Mouse (Mus musculus) CH12.LX (cell line): ENCODE data around the gene Klk8. TPM values are rescaled to one million over a fixed set of nuclear protein-coding genes. Genes with fewer than 3 reads are reported as not detected.
A peak's percentile ranks its signal among the peaks of the same experiment; 100 is the strongest.

ENCODE experiments used
- DNase-seq: peaks from one replicate; pipeline ENCODE4 v3.0.0-alpha.2; 2013; ENCODE audit errors: extremely low read depth
- H3K27ac ChIP-seq: 2 replicates; pipeline ENCODE4 v1.5.1; 2012; ENCODE audit warnings: low read depth, mild to moderate bottlenecking, control low read depth, moderate library complexity; ENCODE audit not compliant: insufficient read depth
- H3K27me3 ChIP-seq: replicated peaks from 2 replicates; pipeline ENCODE3; 2012; ENCODE audit warnings: inconsistent platforms
- H3K36me3 ChIP-seq, 2 experiments: replicated peaks in 1 of 2; 2 replicates each; pipeline versions ENCODE3 to v1.6.1; 2012; ENCODE audit warnings: inconsistent platforms in 1 of 2, low read length in 1 of 2, mild to moderate bottlenecking in 1 of 2, mixed read lengths in 1 of 2, moderate library complexity in 1 of 2; ENCODE audit not compliant: control insufficient read depth in 1 of 2, insufficient read depth in 1 of 2
- H3K4me1 ChIP-seq, 2 experiments: 2 replicates each; pipeline ENCODE4 v1.6.1; 2012; ENCODE audit warnings: inconsistent platforms in 1 of 2, moderate library complexity in 1 of 2; ENCODE audit not compliant: insufficient read depth in 2 of 2, control insufficient read depth in 1 of 2
- H3K4me2 ChIP-seq: 2 replicates; pipeline ENCODE4 v1.6.1; 2012; ENCODE audit warnings: low read depth, mild to moderate bottlenecking, control low read depth; ENCODE audit not compliant: poor library complexity, insufficient read depth, severe bottlenecking
- H3K4me3 ChIP-seq, 3 experiments: fragments of 150-350 bp in 1 of 3; sonication (generic) in 1 of 3; replicated peaks in 1 of 3; 2 replicates each; pipeline versions ENCODE3 to v1.5.1; 2011 to 2012; ENCODE audit warnings: low read depth in 2 of 3, low read length in 2 of 3, mild to moderate bottlenecking in 2 of 3, moderate library complexity in 2 of 3, control low read depth in 1 of 3, improper control_type of control experiment in 1 of 3, inconsistent platforms in 1 of 3, mixed read lengths in 1 of 3; ENCODE audit not compliant: poor library complexity in 1 of 3
- H3K79me2 ChIP-seq: replicated peaks from 2 replicates; pipeline ENCODE4 v1.6.1; 2012; ENCODE audit warnings: mild to moderate bottlenecking, moderate library complexity; ENCODE audit not compliant: control insufficient read depth, poor library complexity, insufficient read depth, severe bottlenecking; ENCODE audit errors: extremely low read depth
- H3K9ac ChIP-seq: 2 replicates; pipeline ENCODE4 v1.6.1; 2012; ENCODE audit warnings: low read depth, mild to moderate bottlenecking, control low read depth, moderate library complexity; ENCODE audit not compliant: insufficient read depth
- H3K9me3 ChIP-seq: replicated peaks from 2 replicates; pipeline ENCODE3; 2012; ENCODE audit warnings: low read length, inconsistent platforms, mixed read lengths
- BHLHE40 ChIP-seq: IDR thresholded peaks from 2 replicates; pipeline ENCODE4 v1.6.1; 2011; ENCODE audit warnings: mild to moderate bottlenecking, low read depth, low read length, improper control_type of control experiment
- CHD1 ChIP-seq: IDR thresholded peaks from 2 replicates; pipeline ENCODE4 v1.6.1; 2012; ENCODE audit warnings: low read depth, low read length, improper control_type of control experiment, inconsistent platforms
- CHD2 ChIP-seq: IDR thresholded peaks from 2 replicates; pipeline ENCODE4 v1.6.1; 2011; ENCODE audit warnings: low read length, improper control_type of control experiment
- CTCF ChIP-seq, 2 experiments: IDR thresholded peaks in 1 of 2; conservative IDR thresholded peaks in 1 of 2; 2 replicates each; pipeline ENCODE4 v1.5.1; 2011 to 2012; ENCODE audit warnings: low read depth in 2 of 2, low read length in 2 of 2, improper control_type of control experiment in 1 of 2, inconsistent platforms in 1 of 2, mild to moderate bottlenecking in 1 of 2, moderate library complexity in 1 of 2
- E2F4 ChIP-seq: IDR thresholded peaks from 2 replicates; pipeline ENCODE4 v1.6.1; 2011; ENCODE audit warnings: low read depth, low read length, improper control_type of control experiment; ENCODE audit not compliant: insufficient replicate concordance
- ELF1 ChIP-seq: IDR thresholded peaks from 2 replicates; pipeline ENCODE4 v1.6.1; 2014; ENCODE audit warnings: low read depth, mild to moderate bottlenecking, inconsistent platforms, low read length, improper control_type of control experiment
- EP300 ChIP-seq: IDR thresholded peaks from 2 replicates; pipeline ENCODE4 v1.6.1; 2011; ENCODE audit warnings: low read length, improper control_type of control experiment
- ETS1 ChIP-seq: conservative IDR thresholded peaks from 2 replicates; pipeline ENCODE4 v1.6.1; 2012; ENCODE audit warnings: low read depth, mild to moderate bottlenecking, inconsistent platforms, low read length, improper control_type of control experiment, moderate library complexity
- GABPA ChIP-seq: IDR thresholded peaks from 2 replicates; pipeline ENCODE4 v1.6.1; 2012; ENCODE audit warnings: low read depth, low read length, improper control_type of control experiment, inconsistent platforms; ENCODE audit not compliant: insufficient replicate concordance
- HCFC1 ChIP-seq: IDR thresholded peaks from 2 replicates; pipeline ENCODE4 v1.6.1; 2012; ENCODE audit warnings: low read depth, mild to moderate bottlenecking, inconsistent platforms, low read length, improper control_type of control experiment
- IRF4 ChIP-seq: IDR thresholded peaks from 2 replicates; pipeline ENCODE4 v1.6.1; 2014; ENCODE audit warnings: low read depth, mild to moderate bottlenecking, inconsistent platforms, low read length, improper control_type of control experiment
- JUN ChIP-seq: IDR thresholded peaks from 2 replicates; pipeline ENCODE4 v1.6.1; 2011; ENCODE audit warnings: low read depth, mild to moderate bottlenecking, low read length, improper control_type of control experiment, moderate library complexity; ENCODE audit not compliant: insufficient read depth
- JUND ChIP-seq: conservative IDR thresholded peaks from 2 replicates; pipeline ENCODE4 v1.6.1; 2011; ENCODE audit warnings: low read depth, low read length, improper control_type of control experiment
- KAT2A ChIP-seq: IDR thresholded peaks from 2 replicates; pipeline ENCODE4 v1.6.1; 2012; ENCODE audit warnings: low read length, improper control_type of control experiment, inconsistent platforms; ENCODE audit not compliant: insufficient replicate concordance
- MAFK ChIP-seq: IDR thresholded peaks from 2 replicates; pipeline ENCODE4 v1.6.1; 2011; ENCODE audit warnings: low read length, improper control_type of control experiment; ENCODE audit not compliant: insufficient replicate concordance
- MAX ChIP-seq: IDR thresholded peaks from 2 replicates; pipeline ENCODE4 v1.6.1; 2011; ENCODE audit warnings: low read length, improper control_type of control experiment
- MAZ ChIP-seq: IDR thresholded peaks from 2 replicates; pipeline ENCODE4 v1.6.1; 2012; ENCODE audit warnings: low read depth, mild to moderate bottlenecking, inconsistent platforms, low read length, improper control_type of control experiment, moderate library complexity
- MEF2A ChIP-seq: IDR thresholded peaks from 2 replicates; pipeline ENCODE4 v1.6.1; 2014; ENCODE audit warnings: low read depth, mild to moderate bottlenecking, inconsistent platforms, low read length, improper control_type of control experiment, borderline replicate concordance
- MXI1 ChIP-seq: IDR thresholded peaks from 2 replicates; pipeline ENCODE4 v1.6.1; 2011; ENCODE audit warnings: mild to moderate bottlenecking, low read depth, low read length, improper control_type of control experiment
- MYC ChIP-seq: IDR thresholded peaks from 2 replicates; pipeline ENCODE4 v1.6.1; 2011; ENCODE audit warnings: low read depth, mild to moderate bottlenecking, improper control_type of control experiment, low read length
- NELFE ChIP-seq: IDR thresholded peaks from 2 replicates; pipeline ENCODE4 v1.6.1; 2011; ENCODE audit warnings: low read depth, low read length, improper control_type of control experiment
- NRF1 ChIP-seq: IDR thresholded peaks from 2 replicates; pipeline ENCODE4 v1.6.1; 2014; ENCODE audit warnings: low read depth, mild to moderate bottlenecking, inconsistent platforms, low read length, improper control_type of control experiment, moderate library complexity
- PAX5 ChIP-seq: IDR thresholded peaks from 2 replicates; pipeline ENCODE4 v1.6.1; 2012; ENCODE audit warnings: low read length, inconsistent platforms, mixed read lengths
- POLR2A ChIP-seq: IDR thresholded peaks from 2 replicates; pipeline ENCODE4 v1.6.1; 2011; ENCODE audit warnings: low read depth, mild to moderate bottlenecking, improper control_type of control experiment, low read length
- POLR2AphosphoS2 ChIP-seq: IDR thresholded peaks from 2 replicates; pipeline ENCODE4 v1.6.1; 2011; ENCODE audit warnings: low read depth, low read length, improper control_type of control experiment
- RAD21 ChIP-seq: IDR thresholded peaks from 2 replicates; pipeline ENCODE4 v1.6.1; 2011; ENCODE audit warnings: low read depth, mild to moderate bottlenecking, low read length, improper control_type of control experiment, moderate library complexity
- RCOR1 ChIP-seq: conservative IDR thresholded peaks from 2 replicates; pipeline ENCODE4 v1.6.1; 2012; ENCODE audit warnings: low read depth, mild to moderate bottlenecking, inconsistent platforms, low read length, improper control_type of control experiment
- SIN3A ChIP-seq: IDR thresholded peaks from 2 replicates; pipeline ENCODE4 v1.6.1; 2012; ENCODE audit warnings: low read length, improper control_type of control experiment, inconsistent platforms
- SMC3 ChIP-seq: IDR thresholded peaks from 2 replicates; pipeline ENCODE4 v1.6.1; 2011; ENCODE audit warnings: low read depth, low read length, improper control_type of control experiment
- TBP ChIP-seq: conservative IDR thresholded peaks from 2 replicates; pipeline ENCODE4 v1.6.1; 2011; ENCODE audit warnings: low read depth, low read length, improper control_type of control experiment
- TCF12 ChIP-seq: IDR thresholded peaks from 2 replicates; pipeline ENCODE4 v1.6.1; 2014; ENCODE audit warnings: low read depth, mild to moderate bottlenecking, inconsistent platforms, low read length, improper control_type of control experiment
- UBTF ChIP-seq: IDR thresholded peaks from 2 replicates; pipeline ENCODE4 v1.6.1; 2012; ENCODE audit warnings: low read depth, mild to moderate bottlenecking, inconsistent platforms, low read length, improper control_type of control experiment, moderate library complexity
- USF1 ChIP-seq: IDR thresholded peaks from 2 replicates; pipeline ENCODE4 v1.6.1; 2014; ENCODE audit warnings: low read depth, mild to moderate bottlenecking, inconsistent platforms, low read length, improper control_type of control experiment
- USF2 ChIP-seq: conservative IDR thresholded peaks from 2 replicates; pipeline ENCODE4 v1.6.1; 2011; ENCODE audit warnings: low read depth, low read length, improper control_type of control experiment
- ZC3H11A ChIP-seq: IDR thresholded peaks from 2 replicates; pipeline ENCODE4 v1.6.1; 2012; ENCODE audit warnings: low read depth, mild to moderate bottlenecking, inconsistent platforms, low read length, improper control_type of control experiment
- ZKSCAN1 ChIP-seq: IDR thresholded peaks from 2 replicates; pipeline ENCODE4 v1.6.1; 2012; ENCODE audit warnings: low read depth, inconsistent platforms, low read length, improper control_type of control experiment, borderline replicate concordance
- ZMIZ1 ChIP-seq: IDR thresholded peaks from 2 replicates; pipeline ENCODE4 v1.6.1; 2012; ENCODE audit warnings: low read depth, mild to moderate bottlenecking, inconsistent platforms, low read length, improper control_type of control experiment
- ZNF384 ChIP-seq: IDR thresholded peaks from 2 replicates; pipeline ENCODE4 v1.6.1; 2012; ENCODE audit warnings: low read depth, low read length, improper control_type of control experiment, inconsistent platforms
- dilution Hi-C: fragments of 300-500 bp; cut with MboI; formaldehyde crosslinking; loops from 2 replicates; pipeline ENCODE4 v1.14.3; 2020; ENCODE audit warnings: low sequenced_read_pairs; ENCODE audit not compliant: extremely low pct_unique_long_range_greater_than_20kb, extremely low pct_ligation_motif_present
- in situ Hi-C: fragments of 300-500 bp; cut with MboI; formaldehyde crosslinking; loops from 3 replicates; pipeline ENCODE4 v1.14.3; 2019; ENCODE audit warnings: low sequenced_read_pairs, low pct_ligation_motif_present, low pct_unique_long_range_greater_than_20kb, mixed read lengths
- polyA plus RNA-seq: library from polyadenylated mRNA; unstranded; fragments of >175 nt; gene quantifications from 2 replicates; pipeline ENCODE4 v1.2.1, GENCODE M21; 2012; ENCODE audit warnings: low read depth; ENCODE audit not compliant: insufficient read length
- total RNA-seq, 2 experiments: library from RNA; depleted of rRNA; stranded (reverse); fragments of 300-350 nt in 1 of 2; fragments of >200 nt in 1 of 2; gene quantifications; 2 replicates each; pipeline ENCODE4 v1.2.3; 2012 to 2014

The Klk8 gene
- total and polyA plus RNA-seq, 3 experiments = 5.3 to 51.2 (median 5.5) TPM

DNA sequence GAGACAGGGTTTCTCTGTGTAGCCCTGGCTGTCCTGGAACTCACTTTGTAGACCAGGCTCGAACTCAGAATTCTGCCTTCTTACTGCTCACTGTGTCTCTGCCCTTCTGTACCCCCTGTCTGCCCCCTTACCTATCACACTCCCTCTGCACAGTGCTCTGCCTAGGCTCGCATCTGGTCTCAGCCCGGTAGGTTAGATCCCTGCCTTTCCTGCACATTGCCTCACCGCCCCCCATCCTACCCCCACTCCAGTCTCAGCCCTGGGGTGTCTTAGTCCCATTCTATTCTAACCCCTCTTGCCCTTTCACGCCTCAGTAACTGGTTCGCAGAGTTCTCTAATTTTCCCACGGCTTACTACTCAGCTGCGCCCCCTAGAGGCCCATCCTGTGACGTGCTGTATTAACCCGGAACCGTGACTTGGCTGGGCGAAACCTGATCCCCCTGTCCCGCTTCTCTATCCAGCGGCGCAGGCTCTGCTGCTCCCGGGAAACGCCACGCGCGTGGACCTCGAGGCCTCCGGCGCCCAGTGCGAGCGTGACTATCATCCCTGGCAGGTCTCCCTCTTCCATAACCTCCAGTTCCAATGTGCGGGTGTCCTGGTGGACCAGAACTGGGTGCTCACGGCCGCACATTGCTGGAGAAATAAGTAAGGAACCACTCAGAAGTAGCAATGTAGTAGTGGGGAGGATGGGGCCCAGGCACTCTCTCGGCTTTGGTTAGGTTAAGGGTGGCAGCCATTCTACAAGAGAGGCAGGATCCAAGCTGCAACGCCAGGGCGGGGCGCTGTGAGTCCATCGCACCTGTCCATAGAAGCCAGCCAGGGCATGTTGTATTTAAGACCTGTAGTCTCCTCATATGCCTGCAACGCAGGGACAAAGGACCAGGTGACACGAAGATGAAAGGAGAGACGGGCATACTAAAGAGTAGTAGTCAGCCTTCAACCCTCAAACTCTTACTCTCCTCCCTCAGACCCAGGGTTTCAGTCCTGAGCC, 14.8 kb upstream of the Klk8 start:
- Histone ChIP-seq H3K4me2 (peak overlapping the region; percentile 60), H3K27me3 (peaks cover 87% of the 10 kb centered on the region), H3K4me3 (peak overlapping the region in 1 of 3 experiments; percentile 41), H3K27ac (no peak overlapping the region), H3K79me2 (no peaks in the 10 kb centered on the region), H3K9me3 (no peaks in the 10 kb centered on the region), H3K4me1 (peaks cover 5 to 7% of the 10 kb centered on the region in 2 experiments; a peak in 1 of 4 replicates), H3K36me3 (no peaks in the 10 kb centered on the region), H3K9ac (no peak overlapping the region)
- peak; percentile 64 for DNase-seq
- no peak for TF ChIP-seq E2F4
- no peak for TF ChIP-seq ETS1
- no peak for TF ChIP-seq MAX
- TF ChIP-seq MAFK = no peak
- no peak for TF ChIP-seq MAZ
- no peak; the same call in 1 of the 2 replicates for TF ChIP-seq IRF4
- TF ChIP-seq GABPA = no peak
- no peak for TF ChIP-seq ZNF384
- TF ChIP-seq RCOR1 = no peak
- TF ChIP-seq POLR2A = no peak
- no peak for TF ChIP-seq MEF2A
- TF ChIP-seq ZC3H11A = no peak
- TF ChIP-seq CHD2 = no peak
- no peak for TF ChIP-seq USF1
- no peak for TF ChIP-seq PAX5
- no peak for TF ChIP-seq ZKSCAN1
- no peak for TF ChIP-seq BHLHE40
- TF ChIP-seq NELFE = no peak
- no peak for TF ChIP-seq MXI1
- no peak for TF ChIP-seq ZMIZ1
- no peak for TF ChIP-seq SIN3A
- TF ChIP-seq KAT2A = no peak
- TF ChIP-seq SMC3 = peak; percentile 43
- no peak for TF ChIP-seq POLR2AphosphoS2
- TF ChIP-seq USF2 = no peak
- TF ChIP-seq CTCF (conservative IDR thresholded peaks at IDR 0.05 in 1 of 2, IDR thresholded peaks at IDR 0.05 in 1 of 2; ENCODE audit: low read depth in 2 of 2, low read length in 2 of 2) = peak; percentile 44 to 80; a peak in 3 of 4 replicates
- no peak for TF ChIP-seq EP300
- no peak for TF ChIP-seq MYC
- peak; percentile 86 for TF ChIP-seq ELF1
- no peak for TF ChIP-seq JUN
- TF ChIP-seq JUND = no peak
- peak; percentile 8 for TF ChIP-seq RAD21
- TF ChIP-seq TCF12 = 0 out of 2 replicates have a peak, but pooled peaks have one; percentile 17
- no peak for TF ChIP-seq UBTF
- TF ChIP-seq CHD1 = no peak
- no peak for TF ChIP-seq HCFC1
- TF ChIP-seq NRF1 = no peak
- no peak for TF ChIP-seq TBP
- in situ Hi-C loops (loop anchor here (5.0 to 25.0 kb wide), 2 partner anchors 100 to 295 kb away; partner anchors contain the start of gene Iglon5), dilution Hi-C loops (no loop called here)
